Mouse (Mus musculus) CD4-positive, CD25-positive, alpha-beta regulatory T cell, adult 9 weeks (primary cell): ENCODE data around the gene Gm32717. TPM values are rescaled to one million over a fixed set of nuclear protein-coding genes. Genes with fewer than 3 reads are reported as not detected.

Source experiments
- polyA plus RNA-seq: library from polyadenylated mRNA; unstranded; fragments of 100-300 nt; shearing (Covaris generic); gene quantifications from one replicate; pipeline ENCODE4 v1.2.1, GENCODE M21; 2017

The Gm32717 gene
- polyA plus RNA-seq = 0.12 TPM

GRCm38 (mm10) chr10:118240680-118241079 lies at the start of gene Gm32717:
Gene Gm32717 (minus strand): TSS chr10:118240780.

GRCm38 (mm10) chr10:118258388-118258787 lies 17.8 kb upstream of the Gm32717 start, which contains the start of gene Gm32802:
Gene Gm32802 (plus strand): TSS chr10:118258688.

GRCm38 (mm10) chr10:118204642-118205041 lies 35.9 kb downstream of the Gm32717 start, which contains the start of gene Il22:
Gene Il22 (plus strand): TSS chr10:118204942.

Other genes with a start within 250 kb of the Gm32717 start
- 9.2 TPM for gene Mdm1, start 99.0 kb downstream of the Gm32717 start, polyA plus RNA-seq
- not detected for gene Il22, start 35.8 kb downstream of the Gm32717 start, polyA plus RNA-seq
- gene Gm32802, start 17.9 kb upstream of the Gm32717 start, polyA plus RNA-seq = 0.12 TPM
- not detected for gene Iltifb, start 54.3 kb upstream of the Gm32717 start, polyA plus RNA-seq
- not detected for gene Gm9040, start 86.2 kb upstream of the Gm32717 start, polyA plus RNA-seq
- not detected for gene Gm9044, start 91.6 kb upstream of the Gm32717 start, polyA plus RNA-seq
- gene Gm9045, start 97.1 kb upstream of the Gm32717 start, polyA plus RNA-seq = not detected
- not detected for gene Gm9046, start 102.5 kb upstream of the Gm32717 start, polyA plus RNA-seq
- gene Gm9048, start 107.9 kb upstream of the Gm32717 start, polyA plus RNA-seq = not detected
- gene Gm9049, start 113.3 kb upstream of the Gm32717 start, polyA plus RNA-seq = not detected
- gene Ifng, start 200.3 kb upstream of the Gm32717 start, polyA plus RNA-seq = 8.5 TPM